Mouse (Mus musculus) erythroblast, embryonic 14.5 days (primary cell): ENCODE data around the gene Mtmr14.

Experiments used
- GATA1 ChIP-seq: IDR thresholded peaks from 2 replicates; pipeline ENCODE4 v1.6.1; 2012; ENCODE audit warnings: low read length, inconsistent platforms, mixed read lengths
- TAL1 ChIP-seq: IDR thresholded peaks from 3 replicates; pipeline ENCODE4 v1.6.1; 2012; ENCODE audit warnings: low read length, inconsistent platforms, mixed read lengths

- TF ChIP-seq GATA1 (no peak), TAL1 (no peak)
Observed at GRCm38 (mm10) chr6:113194841-113195595, 42.6 kb upstream of the Mtmr14 start, which contains the start of gene Lhfpl4.
